Mouse (Mus musculus): ENCODE results near the gene Foxo3. TPM values are rescaled to one million over a fixed set of nuclear protein-coding genes. Genes with fewer than 3 reads are reported as not detected.

The Foxo3 gene
- 100 to 1,000 TPM in 6 of 26 experiments, 10 to 100 TPM in 16, 1 to 10 TPM in 4; 7.0 to 151 (median 51.2) TPM for total RNA-seq (2018; cell fraction: chromatin; rRNA removed)
- 100 to 1,000 TPM in 1 of 26 experiments, 10 to 100 TPM in 25; 13.3 to 101 (median 50.0) TPM for total RNA-seq (2018; cell fraction: cytosol; rRNA removed)
- 100 to 1,000 TPM in 5 of 26 experiments, 10 to 100 TPM in 21; 11.9 to 127 (median 54.9) TPM for total RNA-seq (2018; cell fraction: nucleus; rRNA removed)
- 23.9 to 39.4 TPM (median 30.8 TPM) in 3 replicates for polyA plus RNA-seq (2018)

GRCm38 (mm10) chr10:42276507-42277345, at the start of gene Foxo3:
TSS of gene Foxo3 (minus strand) at chr10:42276755.
- H3K27ac ChIP-seq = peak within 1 kb of the TSS; percentile 88
- H3K36me3 ChIP-seq (ENCODE audit: inconsistent target) = no peaks in the 10 kb centered on the region
- WGBS (ENCODE audit: missing documents) = under 1% methylated on average over 85 of the region's 88 CpGs
- H3K79me2 ChIP-seq (ENCODE audit: inconsistent target) = peaks cover 31% of the 10 kb centered on the region
- H3K4me3 ChIP-seq (ENCODE audit: inconsistent target) = peak within 1 kb of the TSS; percentile 86

- Histone ChIP-seq H3K4me3 (ENCODE audit: inconsistent target) (no peak overlapping the region), H3K79me2 (ENCODE audit: inconsistent target) (no peaks in the 10 kb centered on the region), H3K36me3 (ENCODE audit: inconsistent target) (no peaks in the 10 kb centered on the region), H3K27ac (no peak overlapping the region)
- WGBS (ENCODE audit: missing documents) = 100% methylated on average over 10 of the region's 10 CpGs
These were observed 48.8 kb upstream of the Foxo3 start for GRCm38 (mm10) chr10:42325305-42325704.

- Histone ChIP-seq H3K79me2 (ENCODE audit: inconsistent target) (no peaks in the 10 kb centered on the region), H3K36me3 (ENCODE audit: inconsistent target) (no peaks in the 10 kb centered on the region), H3K27ac (no peak overlapping the region), H3K4me3 (ENCODE audit: inconsistent target) (no peak overlapping the region)
These were observed 47.4 kb upstream of the Foxo3 start for GRCm38 (mm10) chr10:42323978-42324377.

- Histone ChIP-seq H3K79me2 (ENCODE audit: inconsistent target) (no peaks in the 10 kb centered on the region), H3K27ac (no peak overlapping the region), H3K36me3 (ENCODE audit: inconsistent target) (0 out of 2 replicates have a peak, but pooled peaks cover 6% of the 10 kb centered on the region), H3K4me3 (ENCODE audit: inconsistent target) (no peak overlapping the region)
- WGBS (ENCODE audit: missing documents) = 63% methylated on average over 22 of the region's 22 CpGs
These were observed 36.7 kb upstream of the Foxo3 start for GRCm38 (mm10) chr10:42313222-42313786.

- no peak overlapping the region for H3K27ac ChIP-seq
- no peak overlapping the region for H3K4me3 ChIP-seq (ENCODE audit: inconsistent target)
These were observed 36.0 kb upstream of the Foxo3 start for GRCm38 (mm10) chr10:42312557-42312956.

GRCm38 (mm10) chr10:42308687-42308987, 32.1 kb upstream of the Foxo3 start:
- no peak overlapping the region for H3K27ac ChIP-seq
- 70% methylated on average over 6 of the region's 8 CpGs for WGBS (ENCODE audit: missing documents)

More at GRCm38 (mm10) chr10:42312557-42312956, 36.0 kb upstream of the Foxo3 start:
- 60% methylated on average over 1 of the region's 1 CpGs for WGBS (ENCODE audit: missing documents)
- H3K79me2 ChIP-seq (ENCODE audit: inconsistent target) = no peaks in the 10 kb centered on the region
- H3K36me3 ChIP-seq (ENCODE audit: inconsistent target) = 0 out of 2 replicates have a peak, but pooled peaks cover 6% of the 10 kb centered on the region

GRCm38 (mm10) chr10:42307980-42308686, 31.6 kb upstream of the Foxo3 start:
- H3K79me2 ChIP-seq (ENCODE audit: inconsistent target) = no peaks in the 10 kb centered on the region
- H3K36me3 ChIP-seq (ENCODE audit: inconsistent target) = no peaks in the 10 kb centered on the region
- no peak overlapping the region for H3K4me3 ChIP-seq (ENCODE audit: inconsistent target)
- WGBS (ENCODE audit: missing documents) = 28% methylated on average over 20 of the region's 20 CpGs
- H3K27ac ChIP-seq = no peak overlapping the region

More at GRCm38 (mm10) chr10:42308687-42308987, 32.1 kb upstream of the Foxo3 start:
- no peak overlapping the region for H3K4me3 ChIP-seq (ENCODE audit: inconsistent target)
- H3K79me2 ChIP-seq (ENCODE audit: inconsistent target) = no peaks in the 10 kb centered on the region
- H3K36me3 ChIP-seq (ENCODE audit: inconsistent target) = no peaks in the 10 kb centered on the region

- Histone ChIP-seq H3K36me3 (ENCODE audit: inconsistent target) (no peaks in the 10 kb centered on the region), H3K4me3 (ENCODE audit: inconsistent target) (no peak overlapping the region), H3K79me2 (ENCODE audit: inconsistent target) (no peaks in the 10 kb centered on the region), H3K27ac (no peak overlapping the region)
- WGBS (ENCODE audit: missing documents) = 97% methylated on average over 8 of the region's 8 CpGs
These were observed 29.9 kb upstream of the Foxo3 start for GRCm38 (mm10) chr10:42306422-42306821.

GRCm38 (mm10) chr10:42300805-42301204, 24.2 kb upstream of the Foxo3 start:
- no peaks in the 10 kb centered on the region for H3K79me2 ChIP-seq (ENCODE audit: inconsistent target)
- no peak overlapping the region for H3K4me3 ChIP-seq (ENCODE audit: inconsistent target)
- H3K36me3 ChIP-seq (ENCODE audit: inconsistent target) = no peaks in the 10 kb centered on the region
- H3K27ac ChIP-seq = no peak overlapping the region
- 85% methylated on average over 4 of the region's 4 CpGs for WGBS (ENCODE audit: missing documents)

GRCm38 (mm10) chr10:42299967-42300366, 23.4 kb upstream of the Foxo3 start:
- Histone ChIP-seq H3K4me3 (ENCODE audit: inconsistent target) (no peak overlapping the region), H3K36me3 (ENCODE audit: inconsistent target) (no peaks in the 10 kb centered on the region), H3K79me2 (ENCODE audit: inconsistent target) (no peaks in the 10 kb centered on the region), H3K27ac (no peak overlapping the region)
- WGBS (ENCODE audit: missing documents) = 28% methylated on average over 7 of the region's 7 CpGs

- Histone ChIP-seq H3K79me2 (ENCODE audit: inconsistent target) (no peaks in the 10 kb centered on the region), H3K27ac (no peak overlapping the region), H3K4me3 (ENCODE audit: inconsistent target) (no peak overlapping the region), H3K36me3 (ENCODE audit: inconsistent target) (no peaks in the 10 kb centered on the region)
- 58% methylated on average over 5 of the region's 6 CpGs for WGBS (ENCODE audit: missing documents)
These were observed 22.9 kb upstream of the Foxo3 start for GRCm38 (mm10) chr10:42299426-42299825.

- Histone ChIP-seq H3K79me2 (ENCODE audit: inconsistent target) (no peaks in the 10 kb centered on the region), H3K27ac (no peak overlapping the region), H3K36me3 (ENCODE audit: inconsistent target) (no peaks in the 10 kb centered on the region), H3K4me3 (ENCODE audit: inconsistent target) (no peak overlapping the region)
- WGBS (ENCODE audit: missing documents) = 92% methylated on average over 1 of the region's 1 CpGs
These were observed 21.4 kb upstream of the Foxo3 start for GRCm38 (mm10) chr10:42297954-42298353.

- H3K27ac ChIP-seq = no peak overlapping the region
- no peaks in the 10 kb centered on the region for H3K79me2 ChIP-seq (ENCODE audit: inconsistent target)
- H3K4me3 ChIP-seq (ENCODE audit: inconsistent target) = no peak overlapping the region
- H3K36me3 ChIP-seq (ENCODE audit: inconsistent target) = no peaks in the 10 kb centered on the region
- WGBS (ENCODE audit: missing documents) = 89% methylated on average over 2 of the region's 2 CpGs
These were observed 20.6 kb upstream of the Foxo3 start for GRCm38 (mm10) chr10:42297109-42297508.

- no peaks in the 10 kb centered on the region for H3K36me3 ChIP-seq (ENCODE audit: inconsistent target)
- no peak overlapping the region for H3K27ac ChIP-seq
- H3K4me3 ChIP-seq (ENCODE audit: inconsistent target) = no peak overlapping the region
- no peaks in the 10 kb centered on the region for H3K79me2 ChIP-seq (ENCODE audit: inconsistent target)
- 85% methylated on average over 3 of the region's 4 CpGs for WGBS (ENCODE audit: missing documents)
These were observed 20.0 kb upstream of the Foxo3 start for GRCm38 (mm10) chr10:42296559-42296958.

All from macrophage (primary cell).